Mouse (Mus musculus) liver, embryonic 11.5 days (tissue): ENCODE measurements around the gene Mllt10. TPM values are rescaled to one million over a fixed set of nuclear protein-coding genes. Genes with fewer than 3 reads are reported as not detected.

Source experiments
- microRNA-seq: library from miRNA; unstranded; fragments of <30 nt; microRNA quantifications from one replicate; pipeline ENCODE4, GENCODE M21; 2017; ENCODE audit warnings: borderline number of aligned reads
- polyA plus RNA-seq: library from polyadenylated mRNA; unstranded; fragments of >200 nt; fragmentation: Nextera tagmentation; extraction: Ambion mirVana; gene quantifications from 2 replicates; pipeline ENCODE4 v1.2.1, GENCODE M21; 2014

The Mllt10 gene
- polyA plus RNA-seq, 1 experiment from 2014 or later, result 39.9 TPM

Small RNA genes within 50 kb of the gene (microRNA-seq; reads per million reads assigned to microRNA genes)
- gene Gm23638 (not detected), gene Mir7655 (14.4 reads per million, percentile 27 among the genes with 10 or more reads in this experiment)

Other genes starting within 250 kb of the Mllt10 start
- gene H2al2a, start 58.3 kb upstream of the Mllt10 start, polyA plus RNA-seq, result not detected in 2 replicates
- gene A930004D18Rik, start 17.5 kb upstream of the Mllt10 start, polyA plus RNA-seq, result 3.4 and 3.9 TPM in 2 replicates
- 1.6 and 2.4 TPM in 2 replicates for gene Skida1, start 6.2 kb upstream of the Mllt10 start, polyA plus RNA-seq